Mouse (Mus musculus) embryonic fibroblast, embryonic 13.5 days (primary cell): ENCODE data around the gene Chic1.

Experiments used
- CTCF ChIP-seq: IDR thresholded peaks from 2 replicates; pipeline ENCODE4 v1.5.1; 2011; ENCODE audit warnings: mild to moderate bottlenecking, control low read depth, low read length, moderate library complexity, borderline replicate concordance; ENCODE audit not compliant: insufficient read depth
- POLR2A ChIP-seq: IDR thresholded peaks from 2 replicates; pipeline ENCODE4 v1.6.1; 2011; ENCODE audit warnings: low read depth, mild to moderate bottlenecking, control low read depth, low read length, moderate library complexity

GRCm38 (mm10) chrX:103356287-103356686 is at the start of gene Chic1:
- TF ChIP-seq CTCF (no peak), POLR2A (peak; percentile 64)
